Mouse (Mus musculus): ENCODE measurements at regions not wholly inside any gene's neighbourhood (a gene's known extent, or its start where the extent isn't known, plus 50 kb on each side); places are given as distances from the start of the nearest gene placed in this dataset.

- H3K9ac ChIP-seq (ENCODE audit: low read depth, low read length) = no peak overlapping the region
Measured at GRCm38 (mm10) chr4:18620361-18620760, 984.9 kb upstream of the Gm12353 start.

GRCm38 (mm10) chr4:18639035-18639434, 966.2 kb upstream of the Gm12353 start:
- no peaks in the 10 kb centered on the region for H3K27me3 ChIP-seq (ENCODE audit: control insufficient read depth, insufficient read depth, low read depth, low read length)
- H3K9ac ChIP-seq (ENCODE audit: low read depth, low read length) = no peak overlapping the region
- no peak overlapping the region for H3K4me3 ChIP-seq (ENCODE audit: low read depth, low read length)
- no peaks in the 10 kb centered on the region for H3K36me3 ChIP-seq (ENCODE audit: control insufficient read depth, insufficient read depth, low read length)
- no peak overlapping the region for H3K27ac ChIP-seq (ENCODE audit: low read length)
- no peaks in the 10 kb centered on the region for H3K9me3 ChIP-seq (replicated peaks; ENCODE audit: control insufficient read depth, low read length, poor library complexity, severe bottlenecking)
- H3K4me1 ChIP-seq (ENCODE audit: control insufficient read depth, insufficient read depth, low read length) = no peaks in the 10 kb centered on the region
- WGBS = 93% methylated on average over 2 of the region's 2 CpGs
- ATAC-seq = no peak
- no peak overlapping the region for H3K4me2 ChIP-seq (ENCODE audit: low read length)

More at GRCm38 (mm10) chr4:18620361-18620760, 984.9 kb upstream of the Gm12353 start:
- no peaks in the 10 kb centered on the region for H3K27me3 ChIP-seq (ENCODE audit: control insufficient read depth, insufficient read depth, low read depth, low read length)
- no peak for ATAC-seq
- H3K4me1 ChIP-seq (ENCODE audit: control insufficient read depth, insufficient read depth, low read length) = no peaks in the 10 kb centered on the region
- H3K36me3 ChIP-seq (ENCODE audit: control insufficient read depth, insufficient read depth, low read length) = no peaks in the 10 kb centered on the region
- H3K9me3 ChIP-seq (replicated peaks; ENCODE audit: control insufficient read depth, low read length, poor library complexity, severe bottlenecking) = no peaks in the 10 kb centered on the region
- no peak overlapping the region for H3K4me2 ChIP-seq (ENCODE audit: low read length)
- no peak overlapping the region for H3K27ac ChIP-seq (ENCODE audit: low read length)
- no peak overlapping the region for H3K4me3 ChIP-seq (ENCODE audit: low read depth, low read length)

GRCm38 (mm10) chr4:18649153-18649552, 956.1 kb upstream of the Gm12353 start:
- Histone ChIP-seq H3K4me2 (ENCODE audit: low read length) (no peak overlapping the region), H3K27me3 (ENCODE audit: control insufficient read depth, insufficient read depth, low read depth, low read length) (no peaks in the 10 kb centered on the region), H3K27ac (ENCODE audit: low read length) (no peak overlapping the region), H3K4me1 (ENCODE audit: control insufficient read depth, insufficient read depth, low read length) (no peaks in the 10 kb centered on the region), H3K4me3 (ENCODE audit: low read depth, low read length) (no peak overlapping the region), H3K36me3 (ENCODE audit: control insufficient read depth, insufficient read depth, low read length) (no peaks in the 10 kb centered on the region), H3K9me3 (replicated peaks; ENCODE audit: control insufficient read depth, low read length, poor library complexity, severe bottlenecking) (no peaks in the 10 kb centered on the region), H3K9ac (ENCODE audit: low read depth, low read length) (no peak overlapping the region)
- 36% methylated on average over 1 of the region's 1 CpGs for WGBS
- no peak for ATAC-seq

GRCm38 (mm10) chr4:18685891-18686544, 919.2 kb upstream of the Gm12353 start:
- WGBS = 43% methylated on average over 3 of the region's 3 CpGs
- H3K4me3 ChIP-seq (ENCODE audit: low read depth, low read length) = no peak overlapping the region
- H3K9ac ChIP-seq (ENCODE audit: low read depth, low read length) = no peak overlapping the region
- no peak overlapping the region for H3K27ac ChIP-seq (ENCODE audit: low read length)
- no peaks in the 10 kb centered on the region for H3K36me3 ChIP-seq (ENCODE audit: control insufficient read depth, insufficient read depth, low read length)
- H3K9me3 ChIP-seq (replicated peaks; ENCODE audit: control insufficient read depth, low read length, poor library complexity, severe bottlenecking) = no peaks in the 10 kb centered on the region
- no peak overlapping the region for H3K4me2 ChIP-seq (ENCODE audit: low read length)
- H3K27me3 ChIP-seq (ENCODE audit: control insufficient read depth, insufficient read depth, low read depth, low read length) = no peaks in the 10 kb centered on the region
- no peaks in the 10 kb centered on the region for H3K4me1 ChIP-seq (ENCODE audit: control insufficient read depth, insufficient read depth, low read length)
- ATAC-seq = peak; percentile 68

- H3K36me3 ChIP-seq (ENCODE audit: control insufficient read depth, insufficient read depth, low read length) = no peaks in the 10 kb centered on the region
- ATAC-seq = no peak
- H3K4me3 ChIP-seq (ENCODE audit: low read depth, low read length) = no peak overlapping the region
- no peaks in the 10 kb centered on the region for H3K9me3 ChIP-seq (replicated peaks; ENCODE audit: control insufficient read depth, low read length, poor library complexity, severe bottlenecking)
- H3K27ac ChIP-seq (ENCODE audit: low read length) = no peak overlapping the region
- no peak overlapping the region for H3K9ac ChIP-seq (ENCODE audit: low read depth, low read length)
- H3K4me1 ChIP-seq (ENCODE audit: control insufficient read depth, insufficient read depth, low read length) = no peaks in the 10 kb centered on the region
- no peaks in the 10 kb centered on the region for H3K27me3 ChIP-seq (ENCODE audit: control insufficient read depth, insufficient read depth, low read depth, low read length)
- no peak overlapping the region for H3K4me2 ChIP-seq (ENCODE audit: low read length)
Measured at GRCm38 (mm10) chr4:18694076-18694475, 911.2 kb upstream of the Gm12353 start.

- H3K27me3 ChIP-seq (ENCODE audit: control insufficient read depth, insufficient read depth, low read depth, low read length) = no peaks in the 10 kb centered on the region
- no peak overlapping the region for H3K4me3 ChIP-seq (ENCODE audit: low read depth, low read length)
- H3K4me1 ChIP-seq (ENCODE audit: control insufficient read depth, insufficient read depth, low read length) = no peaks in the 10 kb centered on the region
- no peak overlapping the region for H3K27ac ChIP-seq (ENCODE audit: low read length)
- no peak for ATAC-seq
- WGBS = 63% methylated on average over 3 of the region's 3 CpGs
- H3K9me3 ChIP-seq (replicated peaks; ENCODE audit: control insufficient read depth, low read length, poor library complexity, severe bottlenecking) = no peaks in the 10 kb centered on the region
- no peaks in the 10 kb centered on the region for H3K36me3 ChIP-seq (ENCODE audit: control insufficient read depth, insufficient read depth, low read length)
- no peak overlapping the region for H3K4me2 ChIP-seq (ENCODE audit: low read length)
- H3K9ac ChIP-seq (ENCODE audit: low read depth, low read length) = no peak overlapping the region
Measured at GRCm38 (mm10) chr4:18696246-18696645, 909.0 kb upstream of the Gm12353 start.

GRCm38 (mm10) chr4:18744241-18744640, 861.0 kb upstream of the Gm12353 start:
- no peaks in the 10 kb centered on the region for H3K9me3 ChIP-seq (replicated peaks; ENCODE audit: control insufficient read depth, low read length, poor library complexity, severe bottlenecking)
- no peak overlapping the region for H3K4me2 ChIP-seq (ENCODE audit: low read length)
- H3K4me3 ChIP-seq (ENCODE audit: low read depth, low read length) = no peak overlapping the region
- no peaks in the 10 kb centered on the region for H3K27me3 ChIP-seq (ENCODE audit: control insufficient read depth, insufficient read depth, low read depth, low read length)
- 91% methylated on average over 3 of the region's 3 CpGs for WGBS
- H3K27ac ChIP-seq (ENCODE audit: low read length) = no peak overlapping the region
- ATAC-seq = no peak
- H3K9ac ChIP-seq (ENCODE audit: low read depth, low read length) = no peak overlapping the region
- no peaks in the 10 kb centered on the region for H3K4me1 ChIP-seq (ENCODE audit: control insufficient read depth, insufficient read depth, low read length)
- H3K36me3 ChIP-seq (ENCODE audit: control insufficient read depth, insufficient read depth, low read length) = no peaks in the 10 kb centered on the region

- Histone ChIP-seq H3K27me3 (ENCODE audit: control insufficient read depth, insufficient read depth, low read depth, low read length) (no peaks in the 10 kb centered on the region), H3K9ac (ENCODE audit: low read depth, low read length) (no peak overlapping the region), H3K4me2 (ENCODE audit: low read length) (no peak overlapping the region), H3K4me3 (ENCODE audit: low read depth, low read length) (no peak overlapping the region), H3K36me3 (ENCODE audit: control insufficient read depth, insufficient read depth, low read length) (no peaks in the 10 kb centered on the region), H3K4me1 (ENCODE audit: control insufficient read depth, insufficient read depth, low read length) (no peaks in the 10 kb centered on the region), H3K27ac (ENCODE audit: low read length) (no peak overlapping the region), H3K9me3 (replicated peaks; ENCODE audit: control insufficient read depth, low read length, poor library complexity, severe bottlenecking) (no peaks in the 10 kb centered on the region)
- ATAC-seq = no peak
Measured at GRCm38 (mm10) chr4:18788398-18788797, 816.9 kb upstream of the Gm12353 start.

GRCm38 (mm10) chr4:18795740-18796394, 809.4 kb upstream of the Gm12353 start:
- Histone ChIP-seq H3K4me1 (ENCODE audit: control insufficient read depth, insufficient read depth, low read length) (no peaks in the 10 kb centered on the region), H3K27me3 (ENCODE audit: control insufficient read depth, insufficient read depth, low read depth, low read length) (no peaks in the 10 kb centered on the region), H3K36me3 (ENCODE audit: control insufficient read depth, insufficient read depth, low read length) (no peaks in the 10 kb centered on the region), H3K4me2 (ENCODE audit: low read length) (no peak overlapping the region), H3K27ac (ENCODE audit: low read length) (no peak overlapping the region), H3K9me3 (replicated peaks; ENCODE audit: control insufficient read depth, low read length, poor library complexity, severe bottlenecking) (no peaks in the 10 kb centered on the region), H3K9ac (ENCODE audit: low read depth, low read length) (no peak overlapping the region), H3K4me3 (ENCODE audit: low read depth, low read length) (no peak overlapping the region)
- ATAC-seq = no peak
- 90% methylated on average over 2 of the region's 2 CpGs for WGBS

All from midbrain, embryonic 16.5 days (tissue).